Mouse (Mus musculus) CD4-positive naive resting alpha-beta T cell, adult 76 days (primary cell): Measurements from ENCODE around the gene Acat2. TPM values are rescaled to one million over a fixed set of nuclear protein-coding genes. Genes with fewer than 3 reads are reported as not detected.

Experiments used
- total RNA-seq: library from RNA; stranded (reverse); gene quantifications from one replicate; pipeline ENCODE4 v1.2.4, GENCODE M21; 2023

Gene Acat2
- total RNA-seq = 18.7 TPM

DNA sequence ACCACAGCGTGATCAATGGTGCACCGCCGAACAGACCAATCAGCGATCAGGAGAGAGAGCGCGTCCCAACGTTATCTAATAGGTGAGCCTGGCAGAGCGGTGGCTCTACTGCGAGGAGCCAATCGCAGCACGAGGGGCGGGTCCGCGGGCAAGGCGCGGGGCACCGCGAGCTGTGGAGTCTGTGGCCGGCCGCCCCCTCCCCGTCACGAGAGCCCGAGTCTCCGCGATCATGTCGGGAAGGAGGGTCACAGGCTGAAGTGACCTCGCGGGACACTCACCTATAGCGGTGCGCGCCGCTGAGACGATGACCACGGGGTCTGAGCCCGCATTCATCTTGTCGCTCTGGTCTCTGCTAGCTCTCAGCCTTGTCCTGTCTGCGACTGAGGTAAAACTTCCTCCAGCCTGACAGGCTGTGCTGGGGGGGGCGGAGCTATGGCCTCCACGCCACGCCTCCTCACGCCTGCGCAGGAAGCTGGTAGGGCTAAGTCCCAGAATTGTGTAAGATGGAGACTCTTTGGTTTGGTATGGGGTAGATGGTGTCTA, at the start of gene Acat2:
Gene Acat2 (minus strand): TSS at position 417 of the 543 bp plus-strand sequence.

DNA sequence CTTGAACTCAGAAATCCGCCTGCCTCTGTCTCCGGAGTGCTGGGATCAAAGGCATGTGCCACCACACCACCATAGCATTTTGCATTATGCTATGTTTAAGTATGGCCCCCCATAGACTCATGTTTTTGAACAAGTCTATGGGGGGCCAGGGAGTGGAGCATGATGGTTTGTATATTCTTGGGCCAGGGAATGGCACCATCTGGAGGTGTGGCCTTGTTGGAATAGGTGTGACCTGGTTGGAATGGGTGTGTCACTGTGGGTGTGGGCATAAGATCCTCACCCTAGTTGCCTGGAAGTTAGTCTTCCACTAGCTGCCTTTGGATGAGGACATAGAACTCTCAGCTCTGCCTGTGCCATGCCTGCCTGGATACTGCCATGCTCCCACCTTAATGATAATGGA, 46.0 kb upstream of the Acat2 start, which contains the start of gene Sod2:
Gene Sod2 (plus strand): TSS at position 301 of the 400 bp plus-strand sequence.

DNA sequence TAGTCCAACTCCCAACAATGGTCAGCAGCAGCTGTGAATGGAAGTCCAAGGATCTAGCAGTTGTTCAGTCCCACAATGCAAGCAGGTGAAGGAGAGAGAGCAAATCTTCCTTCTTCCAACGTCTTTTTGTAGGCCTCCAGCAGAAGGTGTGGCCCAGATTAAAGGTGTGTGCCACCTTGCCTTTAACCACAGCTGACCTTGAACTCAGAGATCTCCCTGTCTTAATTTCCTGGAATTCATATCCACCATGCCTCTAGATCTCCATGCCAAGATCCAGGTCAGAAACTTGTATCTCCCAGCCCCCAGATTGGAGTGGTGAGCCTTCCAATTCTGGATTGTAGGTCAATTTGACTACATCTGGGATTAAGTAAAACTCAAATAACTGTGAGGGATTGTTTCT, 33.5 kb upstream of the Acat2 start, which contains the start of gene Wtap:
Gene Wtap (minus strand): TSS at position 101 of the 400 bp plus-strand sequence.

DNA sequence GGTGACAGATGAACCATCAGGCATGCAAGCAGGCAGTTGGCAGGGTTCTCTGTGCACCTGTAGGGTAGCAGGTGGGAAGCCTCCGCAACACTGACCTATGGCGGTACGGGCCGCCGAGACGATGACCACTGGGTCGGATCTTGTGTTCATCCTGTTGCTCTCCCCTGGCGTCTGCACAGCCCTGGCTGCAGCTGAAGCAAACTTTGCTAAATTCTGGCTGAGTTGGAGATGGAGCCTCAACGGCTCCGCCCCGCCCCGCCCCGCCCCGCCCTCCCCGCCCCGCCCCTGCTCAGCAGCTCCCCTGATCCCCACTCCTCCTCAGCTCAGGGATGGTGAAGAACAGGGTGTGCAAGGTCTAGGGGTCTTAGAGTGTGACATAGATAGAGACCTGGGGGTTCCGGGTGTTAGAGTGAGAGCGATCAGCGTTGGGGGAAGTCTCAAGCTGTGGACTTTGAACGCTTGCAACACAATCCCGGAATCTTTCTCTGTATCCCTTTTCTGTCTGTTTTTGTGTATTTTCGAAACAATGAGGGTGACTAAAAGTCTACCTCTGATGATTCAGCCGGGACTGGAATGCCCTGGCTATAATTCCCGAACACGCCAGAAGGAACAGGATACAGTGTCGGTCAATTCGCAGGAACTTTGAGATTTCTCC, 20.3 kb downstream of the Acat2 start, which contains the start of gene Acat3:
Gene Acat3 (minus strand): TSS at position 450 of the 655 bp plus-strand sequence.

DNA sequence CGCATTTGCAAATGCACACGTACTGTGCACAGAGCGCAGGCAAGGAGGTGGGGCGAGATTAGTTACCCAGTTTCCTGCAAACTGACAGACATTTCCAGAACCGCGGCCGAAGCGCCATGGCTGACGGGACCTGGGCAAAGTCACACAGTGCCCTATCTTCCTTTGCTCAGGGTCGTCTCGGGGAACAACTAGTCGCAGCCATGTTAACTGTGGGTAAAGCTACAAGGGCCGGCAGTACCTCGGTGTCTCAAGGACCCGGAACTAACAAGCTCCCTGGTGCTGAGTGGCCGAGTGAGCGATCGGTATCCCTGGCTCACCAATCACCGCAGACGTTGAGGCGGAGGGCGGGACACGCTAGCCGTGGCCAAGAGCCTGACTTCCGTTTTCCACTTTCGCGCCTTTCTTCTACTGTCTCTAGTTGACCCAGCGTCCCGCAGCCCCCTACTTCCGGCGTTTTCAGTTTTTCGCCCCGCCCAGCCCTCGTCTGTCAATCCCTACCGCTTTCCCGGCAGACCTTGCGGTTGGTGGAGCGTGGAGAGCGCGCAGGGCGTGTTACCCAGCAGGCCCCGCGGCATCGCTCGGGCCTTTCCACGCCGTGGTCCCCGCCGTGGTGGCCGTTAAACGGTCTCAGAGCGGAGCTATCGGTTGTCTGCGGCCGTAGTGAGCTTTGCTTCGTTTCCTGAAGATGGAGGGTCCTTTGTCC, 44.5 kb downstream of the Acat2 start, which contains the start of gene Mrpl18:
Gene Mrpl18 (minus strand): TSS at position 465 of the 703 bp plus-strand sequence.

DNA sequence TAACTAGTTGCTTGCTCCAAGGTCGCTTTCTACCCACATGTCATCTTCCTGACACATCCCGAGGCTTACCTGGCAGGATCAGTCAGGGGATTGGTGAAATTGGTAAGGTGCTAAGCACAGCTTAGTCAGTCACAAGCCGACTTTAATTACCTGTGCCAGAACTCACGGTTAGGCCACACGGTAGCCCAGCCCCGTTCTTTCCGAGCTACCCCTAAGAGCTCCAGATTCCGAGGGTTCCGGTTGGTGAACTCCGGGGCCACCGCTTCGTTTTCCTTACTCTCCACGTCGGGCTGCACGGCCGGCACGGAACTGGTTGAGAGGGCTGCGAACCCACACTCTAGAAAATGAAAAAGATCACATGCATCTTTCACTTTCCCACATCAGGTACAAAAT, 45.1 kb downstream of the Acat2 start, which contains the start of gene Tcp1:
Gene Tcp1 (plus strand): TSS at position 214 of the 393 bp plus-strand sequence.

DNA sequence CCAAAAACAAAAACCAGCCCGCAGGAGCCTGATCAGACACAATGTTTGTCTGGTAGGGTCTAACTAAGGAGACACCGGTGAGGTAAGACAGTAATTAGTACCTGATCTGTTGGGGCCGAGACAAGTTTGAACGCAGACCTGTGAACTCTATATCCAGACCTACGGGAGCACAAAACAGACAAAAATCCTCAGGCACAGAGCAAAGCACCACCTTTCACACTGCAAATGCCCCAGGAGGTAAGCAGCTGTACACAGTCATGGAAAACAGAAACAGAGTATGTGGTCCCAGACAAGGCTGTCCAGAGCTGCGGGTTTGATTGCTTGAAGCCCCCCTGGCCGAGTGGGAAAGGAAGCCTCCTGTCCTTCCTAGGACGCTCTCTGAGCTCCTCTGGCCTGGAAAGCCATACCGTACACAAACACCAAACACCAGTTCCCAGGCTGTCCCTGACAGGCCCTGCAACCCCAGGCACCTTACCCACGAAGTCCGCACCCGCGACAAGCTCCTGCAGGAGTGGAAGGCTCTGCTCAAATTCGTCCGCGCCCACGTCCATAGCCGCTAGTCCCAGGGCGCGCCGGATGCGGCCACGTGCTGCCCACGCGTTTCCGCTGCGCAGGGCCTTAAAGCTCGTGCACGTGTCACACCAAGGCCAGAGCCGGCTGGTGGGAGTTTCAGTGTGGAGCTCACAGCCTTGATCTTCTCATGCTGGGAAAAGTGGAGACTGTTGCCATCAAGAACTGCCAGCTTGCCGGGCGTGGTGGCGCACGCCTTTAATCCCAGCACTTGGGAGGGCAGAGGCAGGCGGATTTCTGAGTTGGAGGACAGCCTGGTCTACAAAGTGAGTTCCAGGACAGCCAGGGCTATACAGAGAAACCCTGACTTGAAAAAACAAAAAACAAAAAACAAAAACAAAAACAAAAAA, 50.9 kb downstream of the Acat2 start, which contains the start of gene Pnldc1:
Gene Pnldc1 (minus strand): TSS at position 870 of the 920 bp plus-strand sequence.

Other genes starting within 250 kb of the Acat2 start
- 37.3 TPM for gene Igf2r, start 191.1 kb downstream of the Acat2 start, total RNA-seq
- not detected for gene Mas1, start 92.6 kb downstream of the Acat2 start, total RNA-seq
- not detected for gene Mrgprh, start 84.7 kb downstream of the Acat2 start, total RNA-seq
- gene Pnldc1, start 50.5 kb downstream of the Acat2 start, total RNA-seq = 2.2 TPM
- gene Tcp1, start 45.0 kb downstream of the Acat2 start, total RNA-seq = 185 TPM
- 36.7 TPM for gene Mrpl18, start 44.4 kb downstream of the Acat2 start, total RNA-seq
- not detected for gene Acat3, start 20.1 kb downstream of the Acat2 start, total RNA-seq
- gene Wtap, start 33.4 kb upstream of the Acat2 start, total RNA-seq = 120 TPM
- 58.1 TPM for gene Sod2, start 46.1 kb upstream of the Acat2 start, total RNA-seq
- gene Gpr31b, start 91.5 kb upstream of the Acat2 start, total RNA-seq = not detected
- gene Tcp10b, start 100.4 kb upstream of the Acat2 start, total RNA-seq = not detected
- gene Unc93a, start 171.1 kb upstream of the Acat2 start, total RNA-seq = 0.23 TPM